Mouse (Mus musculus): ENCODE measurements around the gene Zfp821.

DNA sequence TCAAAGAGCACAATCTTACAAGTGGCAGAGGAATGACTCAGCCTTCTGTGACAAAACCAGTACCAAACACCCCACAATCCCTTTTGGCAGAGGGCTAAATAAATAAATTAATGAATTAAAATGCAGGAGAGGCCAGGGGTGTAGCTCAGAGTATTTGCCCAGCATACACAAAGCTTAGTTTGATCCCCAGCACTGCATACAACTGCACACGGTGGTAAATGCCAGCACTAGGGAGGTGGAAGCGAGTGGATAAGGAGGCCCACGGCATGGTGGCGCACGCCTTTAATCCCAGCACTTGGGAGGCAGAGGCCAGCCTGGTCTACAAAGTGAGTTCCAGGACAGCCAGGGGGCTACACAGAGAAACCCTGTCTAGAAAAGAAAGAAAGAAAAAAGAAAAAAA is 32.7 kb upstream of the Zfp821 start:
- TF ChIP-seq EP300 (IDR thresholded peaks at IDR 0.05) (no peak), CTCF (IDR thresholded peaks at IDR 0.05) (no peak)

Measured in lung, postnatal 0 days (tissue).